Mouse (Mus musculus): Measurements from ENCODE around the gene Kctd20. TPM values are rescaled to one million over a fixed set of nuclear protein-coding genes. Genes with fewer than 3 reads are reported as not detected.

Kctd20 gene
- total RNA-seq, 1 experiment from 2014 or later: 117 TPM

GRCm38 (mm10) chr17:29007641-29008325, 56.0 kb downstream of the Kctd20 start, which contains the start of gene Stk38:
TSS of gene Stk38 (minus strand) at chr17:29007995.
- ATAC-seq (ENCODE audit: extremely low read depth, insufficient number of reproducible peaks, low FRiP score, poor library complexity, severe bottlenecking): peak; percentile 85

GRCm38 (mm10) chr17:29008326-29008650, 56.5 kb downstream of the Kctd20 start:
- no peak for ATAC-seq (ENCODE audit: extremely low read depth, insufficient number of reproducible peaks, low FRiP score, poor library complexity, severe bottlenecking)

GRCm38 (mm10) chr17:29009181-29009580, 57.4 kb downstream of the Kctd20 start:
- no peak for ATAC-seq (ENCODE audit: extremely low read depth, insufficient number of reproducible peaks, low FRiP score, poor library complexity, severe bottlenecking)

GRCm38 (mm10) chr17:29014235-29014634, 62.5 kb downstream of the Kctd20 start:
- no peak for ATAC-seq (ENCODE audit: extremely low read depth, insufficient number of reproducible peaks, low FRiP score, poor library complexity, severe bottlenecking)

GRCm38 (mm10) chr17:29015638-29016037, 63.9 kb downstream of the Kctd20 start:
- peak; percentile 74; the same call in 1 of the 2 replicates for ATAC-seq (ENCODE audit: extremely low read depth, insufficient number of reproducible peaks, low FRiP score, poor library complexity, severe bottlenecking)

- no peak for ATAC-seq (ENCODE audit: extremely low read depth, insufficient number of reproducible peaks, low FRiP score, poor library complexity, severe bottlenecking)
These were observed 65.0 kb downstream of the Kctd20 start for GRCm38 (mm10) chr17:29016705-29017104.

- peak; percentile 39; the same call in 1 of the 2 replicates for ATAC-seq (ENCODE audit: extremely low read depth, insufficient number of reproducible peaks, low FRiP score, poor library complexity, severe bottlenecking)
These were observed 66.7 kb downstream of the Kctd20 start for GRCm38 (mm10) chr17:29018292-29018984.

Other genes starting within 250 kb of the Kctd20 start
- 18.3 and 18.7 TPM in 2 replicates for gene AC170998.1, start 225.9 kb upstream of the Kctd20 start, total RNA-seq (2017)
- 21.1 and 22.0 TPM in 2 replicates for gene Mapk13, start 182.7 kb upstream of the Kctd20 start, total RNA-seq (2017)
- gene Brpf3, start 150.9 kb upstream of the Kctd20 start, total RNA-seq (2017): 14.2 and 20.8 TPM in 2 replicates
- 0.25 TPM in 1 of 2 replicates, not detected in the other for gene Pnpla1, start 93.5 kb upstream of the Kctd20 start, total RNA-seq (2017)
- 0.12 and 0.23 TPM in 2 replicates for gene 4930539E08Rik, start 36.6 kb upstream of the Kctd20 start, total RNA-seq (2017)
- gene Pxt1, start 8.1 kb upstream of the Kctd20 start, total RNA-seq (2017): not detected in 2 replicates
- 394 and 412 TPM in 2 replicates for gene Stk38, start 56.0 kb downstream of the Kctd20 start, total RNA-seq (2017)
- 576 and 624 TPM in 2 replicates for gene Srsf3, start 80.7 kb downstream of the Kctd20 start, total RNA-seq (2017)
- 1.3 and 2.1 TPM in 2 replicates for gene Cdkn1a, start 139.0 kb downstream of the Kctd20 start, total RNA-seq (2017)
- 92.5 and 114 TPM in 2 replicates for gene Rab44, start 162.2 kb downstream of the Kctd20 start, total RNA-seq (2017)

Measured in neutrophil, adult 5-6 weeks (primary cell).